Mouse (Mus musculus): Measurements from ENCODE around the gene Adgrf5.

Adgrf5 gene

DNA sequence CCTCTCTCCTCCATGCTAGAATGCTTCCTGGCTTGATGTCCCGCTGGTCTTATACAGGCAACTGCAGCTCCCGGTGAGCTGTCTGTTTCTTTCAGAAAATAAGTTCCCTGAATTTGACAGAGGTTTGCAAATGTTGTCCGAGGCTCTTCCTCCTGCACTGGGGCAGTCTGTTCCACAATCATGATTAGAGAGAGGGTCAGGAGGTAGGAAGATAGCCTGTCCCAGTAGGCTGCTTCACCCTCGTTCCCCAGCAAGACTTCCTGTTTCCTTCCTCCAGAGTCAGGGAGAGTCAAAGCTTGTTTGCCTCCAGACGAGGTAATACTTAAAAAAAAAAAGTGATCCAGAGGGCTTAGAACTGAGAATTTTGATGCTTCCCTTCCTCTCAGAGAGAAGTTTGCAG is 16.3 kb downstream of the Adgrf5 start:
- in situ Hi-C loops (cut with MboI), result no loop called here

DNA sequence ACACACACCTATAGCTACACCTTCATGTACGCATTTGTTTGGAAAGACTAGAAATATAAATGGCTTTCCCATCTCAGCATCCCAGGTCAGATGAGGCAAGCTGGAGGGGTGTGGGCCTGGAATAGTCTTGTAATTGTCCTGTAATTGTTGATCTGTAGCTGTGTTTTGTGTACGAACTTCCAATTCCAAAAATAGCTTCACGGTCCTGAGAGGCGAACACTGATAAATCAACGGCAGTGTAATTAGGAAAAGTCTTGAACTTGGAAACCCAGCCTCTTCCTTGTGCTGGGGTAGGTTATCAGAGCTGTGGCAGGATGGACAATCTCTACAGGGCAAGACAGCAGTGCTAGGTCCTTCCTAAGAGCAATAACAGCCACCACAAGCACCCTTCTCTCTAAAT is 18.5 kb downstream of the Adgrf5 start:
- in situ Hi-C loops (cut with MboI), result no loop called here

DNA sequence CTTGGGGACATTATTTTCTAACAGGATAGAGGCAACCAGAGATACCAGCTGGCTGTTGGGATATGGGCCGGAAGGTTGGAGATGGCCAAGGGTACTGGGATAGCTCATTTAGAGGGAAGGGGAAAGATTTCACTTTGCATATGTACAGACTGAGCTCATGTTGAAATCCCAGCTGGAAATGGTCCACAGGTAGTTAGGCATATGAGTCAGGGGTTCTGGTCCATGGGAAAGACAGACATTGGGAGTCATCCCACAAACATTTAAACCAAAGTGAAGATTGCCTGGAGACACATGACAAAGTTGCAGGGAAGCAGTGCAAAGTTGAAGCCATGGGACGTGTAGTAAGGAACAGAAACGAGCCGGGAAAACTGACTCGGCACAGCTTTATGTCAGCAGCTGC is 26.1 kb downstream of the Adgrf5 start:
- in situ Hi-C loops (cut with MboI), result no loop called here

DNA sequence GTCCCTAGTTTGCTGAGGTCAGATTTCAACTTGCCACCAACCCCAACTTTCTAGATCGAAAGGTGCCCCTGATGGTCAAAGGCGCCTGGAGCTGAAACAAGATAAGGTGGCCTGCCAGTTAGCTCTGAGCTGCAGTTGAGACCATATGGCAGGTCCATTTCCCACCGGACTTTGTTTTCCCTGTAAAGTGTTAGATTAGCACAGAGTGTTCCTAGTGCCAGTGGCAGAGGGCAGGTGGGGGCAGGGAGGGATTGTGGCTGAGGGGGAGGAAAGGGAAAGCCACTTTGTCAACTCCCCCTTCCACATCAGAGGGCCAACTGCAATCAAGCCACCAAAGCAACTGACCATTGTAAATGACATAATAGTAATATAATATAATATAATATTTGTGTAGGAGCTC is 26.9 kb downstream of the Adgrf5 start:
- in situ Hi-C loops (cut with MboI), result no loop called here

DNA sequence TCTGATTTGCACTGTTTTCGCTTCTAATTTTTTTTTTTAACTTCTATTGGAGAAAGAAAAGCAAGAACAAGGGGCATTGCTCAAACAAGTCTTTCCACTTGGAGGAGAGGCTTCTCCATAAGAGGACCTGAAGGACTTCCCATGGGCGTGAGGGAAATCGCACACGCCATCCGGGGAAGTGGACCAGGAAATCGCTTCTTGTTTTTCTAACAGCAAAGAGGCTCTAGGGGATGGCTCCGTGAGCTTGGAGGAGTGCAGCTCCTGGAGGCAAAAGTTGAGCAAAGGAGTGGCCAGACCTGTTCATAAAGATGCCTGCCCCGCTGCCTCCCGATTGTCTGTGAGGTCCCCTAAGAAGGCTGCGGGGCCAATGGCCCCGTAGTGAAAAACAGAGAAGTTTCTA is 29.0 kb downstream of the Adgrf5 start:
- in situ Hi-C loops (cut with MboI), result no loop called here

DNA sequence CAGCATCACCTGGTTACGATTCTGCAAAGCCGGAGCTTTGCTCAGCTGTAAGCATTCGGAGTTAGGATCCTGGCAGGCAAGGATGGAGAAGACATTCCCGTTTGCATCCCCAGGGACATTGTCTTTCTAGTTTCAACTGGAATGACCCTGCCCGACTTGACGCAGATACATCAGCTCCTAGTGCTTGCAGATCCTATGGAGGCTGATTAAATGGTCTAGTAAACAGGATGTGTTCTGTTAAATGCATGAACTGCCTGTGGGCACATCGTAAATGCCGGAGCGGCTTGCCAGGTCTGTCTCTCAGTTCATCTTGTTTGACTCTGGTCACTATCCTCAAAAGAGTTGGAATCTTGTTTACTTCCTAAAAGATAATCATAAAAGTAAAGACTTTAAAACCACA is 31.9 kb downstream of the Adgrf5 start:
- in situ Hi-C loops (cut with MboI), result no loop called here

DNA sequence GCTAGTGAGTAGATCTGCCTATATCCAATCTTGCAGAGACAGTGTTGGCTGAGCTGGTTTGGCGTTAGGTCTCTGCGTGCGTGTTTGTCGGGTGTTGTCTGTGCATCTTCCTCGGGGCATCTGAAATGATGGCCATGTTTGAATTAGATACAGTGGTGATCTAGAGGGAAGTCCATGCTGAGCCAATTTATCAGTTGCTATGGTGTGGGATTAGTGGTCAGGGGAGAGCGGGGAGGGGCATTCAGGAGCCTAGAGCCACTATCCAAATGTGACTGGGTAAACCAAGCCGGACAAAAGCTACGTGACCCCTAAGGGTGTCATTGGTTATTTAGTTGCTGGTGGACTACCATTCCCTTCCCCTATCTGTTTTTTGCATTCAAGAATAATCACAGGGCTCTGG is 33.4 kb downstream of the Adgrf5 start:
- in situ Hi-C loops (cut with MboI), result no loop called here

DNA sequence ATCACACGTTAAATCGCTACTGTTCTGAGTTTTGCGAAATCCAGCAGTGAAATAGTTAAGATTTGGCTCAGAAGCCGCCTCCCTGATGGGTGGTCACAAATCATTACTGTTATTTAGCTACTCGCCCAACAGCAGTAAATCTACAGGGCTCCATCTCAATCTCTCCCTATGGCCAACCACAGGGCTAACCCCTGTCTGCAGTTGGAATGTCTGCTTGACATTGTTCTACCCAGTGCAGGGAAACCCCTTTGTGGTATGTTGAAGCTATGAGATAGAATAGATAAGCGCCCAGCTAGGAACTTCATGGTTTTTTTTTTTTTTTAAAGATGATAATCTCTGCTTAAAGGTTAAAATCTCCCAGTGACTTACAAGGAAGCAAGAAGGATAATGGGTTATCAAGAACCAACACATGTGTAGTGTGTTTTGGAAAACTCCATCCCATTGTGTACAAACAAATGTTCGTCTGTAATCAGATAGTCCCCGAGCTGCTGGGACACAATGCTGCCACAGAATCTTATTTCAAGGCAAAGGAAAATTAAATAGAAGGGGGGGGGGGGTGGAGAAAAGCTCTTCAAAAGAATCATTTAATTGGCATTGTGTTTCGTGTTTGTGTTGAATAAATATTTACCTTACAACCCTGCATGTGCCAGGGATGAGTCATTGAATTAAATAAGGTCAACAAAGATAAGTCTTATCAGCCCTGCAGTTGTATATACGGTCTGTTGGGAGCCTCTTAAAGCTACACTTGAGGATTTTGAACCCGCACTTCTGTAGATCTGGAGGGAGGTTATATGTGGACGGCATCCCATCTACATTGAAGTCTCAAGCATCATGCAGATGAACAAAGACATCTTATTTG is 35.4 kb downstream of the Adgrf5 start:
- in situ Hi-C loops (cut with MboI), result no loop called here

DNA sequence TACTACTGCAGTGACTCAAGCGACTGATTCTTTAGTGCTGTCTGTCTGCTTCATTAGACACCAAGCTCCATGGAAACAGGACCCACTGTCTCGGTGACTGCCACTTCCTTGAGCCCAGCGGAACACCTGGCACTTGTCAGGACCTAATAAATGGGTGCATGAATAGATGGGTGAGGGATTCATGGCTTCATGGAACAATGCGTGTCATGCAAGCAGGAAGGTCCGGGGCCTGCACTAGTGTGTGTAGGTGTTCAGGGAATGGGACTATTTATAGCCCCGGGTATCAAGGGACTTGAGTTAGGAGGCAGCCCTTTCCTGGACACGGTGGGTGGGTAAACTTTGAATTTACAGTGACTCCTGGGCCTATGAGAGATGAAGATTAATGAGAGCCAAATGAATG is 38.4 kb downstream of the Adgrf5 start:
- in situ Hi-C loops (cut with MboI), result no loop called here

DNA sequence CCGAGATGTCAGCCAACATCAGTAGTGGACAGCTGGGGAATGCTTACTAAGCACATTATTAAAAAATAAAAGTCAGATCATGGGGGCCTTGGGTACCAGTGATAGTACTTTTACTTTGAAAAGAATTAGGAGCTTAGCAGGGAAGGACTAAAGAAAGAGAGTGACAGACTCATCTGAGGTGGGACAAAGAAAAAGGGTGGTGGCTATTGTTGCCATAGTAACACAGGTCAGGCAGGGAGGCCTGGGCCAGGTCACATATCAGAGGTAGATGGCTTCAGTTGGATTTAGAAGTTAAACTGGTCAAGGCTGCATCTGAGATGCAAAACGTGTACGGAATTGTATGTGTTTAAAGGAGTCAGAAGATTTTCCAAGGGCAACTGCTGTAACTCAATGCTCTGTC is 38.9 kb downstream of the Adgrf5 start:
- in situ Hi-C loops (cut with MboI), result no loop called here

DNA sequence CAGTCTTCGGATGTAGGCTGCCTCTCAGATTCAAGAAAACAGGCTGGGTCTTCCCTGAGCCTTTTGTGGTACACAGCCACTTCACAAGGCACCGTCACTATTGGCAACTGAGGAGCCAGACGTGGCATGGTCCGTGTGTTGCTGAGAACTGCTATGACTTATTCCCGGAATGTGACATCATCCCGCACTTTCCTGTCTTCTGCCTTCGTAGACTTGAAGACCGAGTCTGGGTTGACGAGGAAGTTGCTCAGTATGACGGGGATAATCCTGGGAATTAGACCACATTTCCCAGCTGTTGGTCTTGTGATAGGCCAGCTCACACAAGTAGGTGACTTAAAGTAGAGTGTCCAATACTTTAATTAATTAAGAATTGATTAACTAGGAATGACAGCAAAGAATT is 40.2 kb downstream of the Adgrf5 start:
- in situ Hi-C loops (cut with MboI), result no loop called here

DNA sequence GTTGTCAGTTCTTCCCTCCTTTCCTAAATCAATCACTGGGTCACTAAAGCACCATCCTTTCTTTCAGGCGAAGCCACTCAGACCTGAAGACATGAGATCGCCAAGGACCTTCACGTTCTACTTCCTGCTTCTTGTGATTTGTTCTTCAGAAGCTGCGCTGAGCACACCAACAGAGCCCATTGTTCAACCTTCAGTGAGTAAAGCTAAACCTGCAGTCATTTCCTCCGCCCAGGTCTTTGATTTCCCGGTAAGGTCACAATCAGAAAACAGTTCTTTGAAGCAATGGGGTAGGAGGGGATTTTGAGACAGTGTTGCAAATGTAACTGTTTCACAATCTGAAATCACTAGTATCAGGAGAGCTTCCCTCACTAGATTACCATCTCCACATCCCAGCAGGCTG is 43.6 kb downstream of the Adgrf5 start:
- in situ Hi-C loops (cut with MboI), result no loop called here

DNA sequence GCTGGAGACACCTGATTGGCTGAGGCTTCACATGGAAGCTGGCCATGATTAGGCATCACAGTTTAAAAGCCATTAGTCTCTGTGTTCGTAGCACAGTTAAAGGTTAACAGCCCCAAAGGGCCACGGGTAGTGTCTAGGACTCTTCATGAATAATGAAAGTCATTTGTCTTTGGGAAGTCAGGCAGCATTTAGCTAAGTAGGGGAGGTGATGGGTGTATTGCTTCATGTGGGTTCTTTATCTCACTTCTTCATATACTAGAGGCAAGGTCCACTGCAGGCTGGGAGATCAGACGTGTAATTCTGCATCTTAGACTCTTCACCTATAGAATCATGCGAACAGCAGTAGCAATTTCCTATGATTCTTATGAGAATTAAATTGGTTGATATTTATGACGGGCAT is 44.2 kb downstream of the Adgrf5 start:
- in situ Hi-C loops (cut with MboI), result no loop called here

DNA sequence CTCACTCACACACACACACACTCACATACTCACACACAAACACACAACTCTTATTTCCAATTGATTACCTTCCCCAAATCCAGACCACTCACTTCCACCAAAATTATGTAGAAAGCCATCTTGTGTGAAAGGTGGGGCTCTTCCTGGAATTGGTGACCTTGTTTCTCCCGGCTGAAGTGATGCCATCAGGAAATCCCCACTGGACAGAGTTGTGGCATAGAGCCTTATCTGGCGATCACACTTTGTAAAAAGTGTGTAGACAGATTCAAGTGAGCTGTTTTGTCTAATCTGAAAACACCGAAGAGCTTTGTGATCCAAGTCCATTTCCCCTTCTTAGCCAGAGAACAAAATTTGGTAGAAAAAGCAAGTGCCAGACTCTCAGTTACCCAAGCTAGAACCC is 46.1 kb downstream of the Adgrf5 start:
- in situ Hi-C loops (cut with MboI), result no loop called here

DNA sequence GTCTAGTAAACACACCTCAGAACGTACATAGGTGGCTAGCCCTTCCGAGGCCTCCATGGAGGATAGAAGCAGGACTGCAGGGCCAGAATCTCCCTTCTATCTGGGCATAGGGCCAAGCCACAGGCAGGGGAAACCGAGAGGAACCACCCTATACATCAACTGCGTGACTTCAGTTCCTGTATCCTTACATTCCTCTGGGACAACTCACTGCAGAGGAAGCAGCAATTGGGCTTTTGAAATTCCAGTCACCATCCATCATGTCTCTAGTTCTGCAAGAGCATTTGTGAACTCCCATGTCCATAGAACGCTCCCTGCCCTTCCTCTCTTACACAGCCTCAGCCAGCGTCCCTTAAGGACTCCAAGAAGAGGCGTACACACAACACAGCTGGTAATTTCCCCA is 47.3 kb downstream of the Adgrf5 start:
- in situ Hi-C loops (cut with MboI), result no loop called here

DNA sequence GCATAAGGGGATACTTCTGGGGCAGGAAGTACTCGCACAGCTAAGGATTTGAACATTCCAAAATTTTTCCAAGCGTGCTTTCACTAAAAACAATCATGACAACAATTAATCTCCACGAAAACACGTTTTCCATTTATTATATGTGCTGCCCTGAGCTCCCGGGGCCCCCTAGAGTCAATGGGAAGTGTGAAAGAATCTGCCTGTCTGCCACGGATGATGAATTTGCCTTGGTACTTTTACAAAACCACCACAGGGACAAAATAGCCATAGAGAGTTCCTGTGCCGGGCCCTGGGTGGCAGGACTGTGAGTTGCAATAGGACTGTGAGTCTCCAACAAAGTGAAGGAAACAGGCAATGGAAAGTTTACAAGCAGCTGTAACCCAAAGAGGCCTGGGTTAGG is 52.9 kb downstream of the Adgrf5 start:
- in situ Hi-C loops (cut with MboI), result no loop called here

DNA sequence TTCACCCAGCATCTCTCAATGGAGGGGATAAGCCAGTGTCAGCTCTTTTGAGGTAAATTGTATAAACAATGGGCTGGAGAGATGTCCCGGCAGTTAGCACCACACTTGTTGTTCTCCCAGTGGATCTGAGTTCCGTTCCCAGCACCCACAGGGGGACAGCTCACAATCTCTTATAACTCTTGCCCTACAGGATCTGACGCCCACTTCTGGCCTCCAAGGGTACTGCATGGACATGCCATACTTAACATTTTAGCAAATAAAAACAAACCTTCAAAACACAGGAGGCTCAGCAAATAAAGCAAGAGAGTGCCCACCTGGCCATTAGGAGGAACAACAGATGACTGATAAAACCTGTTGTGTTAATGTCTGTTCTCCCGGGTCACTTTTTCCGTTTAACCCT is 59.0 kb downstream of the Adgrf5 start:
- in situ Hi-C loops (cut with MboI), result no loop called here

DNA sequence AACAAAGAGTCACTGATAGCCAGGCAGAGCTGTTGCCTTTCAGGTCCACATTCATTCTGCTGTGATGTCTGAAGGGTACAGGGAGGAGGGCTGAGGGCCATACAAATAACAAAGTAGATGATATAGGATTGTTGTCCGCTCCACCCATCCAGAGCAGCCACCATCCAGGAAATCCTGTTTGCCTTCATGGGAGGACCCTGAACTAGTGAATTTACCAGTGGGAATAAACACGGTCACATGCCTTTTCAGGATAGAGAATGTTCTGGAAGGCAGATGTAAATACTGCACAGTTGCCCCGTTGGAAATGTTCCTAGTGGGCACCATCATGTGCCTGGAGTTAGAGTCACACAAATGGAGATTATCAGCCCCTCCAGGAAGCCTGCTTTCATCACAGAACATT is 60.1 kb downstream of the Adgrf5 start:
- in situ Hi-C loops (cut with MboI), result no loop called here

DNA sequence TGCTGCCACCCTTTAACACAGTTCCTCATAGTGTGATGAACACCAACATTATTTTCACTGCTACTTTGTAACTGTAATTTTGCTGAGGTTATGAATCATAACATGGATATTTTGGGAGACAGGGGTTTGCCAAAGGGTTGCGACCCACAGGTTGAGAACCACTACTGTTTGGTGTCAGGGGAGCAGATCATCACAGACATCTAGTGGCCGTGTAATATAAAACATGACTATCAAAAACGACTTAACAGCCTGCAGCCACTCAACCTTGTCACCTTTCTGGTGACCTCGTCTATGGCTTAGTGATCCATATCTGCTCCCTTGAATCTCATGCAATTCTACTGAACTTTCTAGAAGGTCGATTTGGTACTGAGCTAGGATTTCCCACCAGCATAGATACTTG is 63.7 kb downstream of the Adgrf5 start:
- in situ Hi-C loops (cut with MboI), result no loop called here

DNA sequence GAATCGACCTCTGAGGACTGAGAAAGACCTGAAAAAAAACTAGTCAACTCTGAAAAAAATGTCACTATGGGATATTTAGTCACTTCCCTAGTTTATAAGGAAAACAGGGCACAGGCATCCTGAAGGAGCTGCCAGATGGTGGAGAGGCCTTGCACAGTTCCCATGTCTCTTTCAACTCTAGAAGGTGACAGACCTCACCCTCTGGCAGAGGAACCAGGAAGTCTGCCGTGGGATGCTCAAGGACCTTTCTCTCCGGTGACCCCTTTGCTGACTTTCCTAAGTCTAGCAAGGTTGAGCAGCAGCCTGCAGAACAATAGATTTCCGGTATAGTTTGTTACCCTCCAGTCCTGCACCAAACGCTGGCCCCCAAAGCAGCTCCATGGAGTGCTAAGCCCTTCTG is 71.4 kb downstream of the Adgrf5 start:
- in situ Hi-C loops (cut with MboI), result no loop called here

DNA sequence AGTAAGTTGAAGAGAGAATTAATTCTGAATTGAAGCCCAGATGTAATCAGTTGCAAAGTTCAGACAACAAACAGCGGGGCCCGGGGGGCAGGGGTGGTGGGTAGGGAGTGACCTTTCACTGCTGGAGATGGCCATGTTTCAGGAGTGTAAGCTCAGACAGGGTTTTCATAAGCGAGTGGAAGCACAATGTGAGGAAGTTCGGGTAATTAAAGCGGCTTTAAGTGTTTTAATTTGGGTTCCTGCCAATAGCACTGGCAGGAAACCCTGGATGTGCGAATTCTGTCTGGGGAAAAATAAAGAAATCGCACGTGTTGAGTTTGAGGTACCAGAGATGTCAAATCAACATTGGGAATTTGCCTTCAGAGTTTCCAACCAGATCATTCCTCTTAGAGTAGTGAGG is 74.2 kb downstream of the Adgrf5 start:
- in situ Hi-C loops (cut with MboI), result no loop called here

DNA sequence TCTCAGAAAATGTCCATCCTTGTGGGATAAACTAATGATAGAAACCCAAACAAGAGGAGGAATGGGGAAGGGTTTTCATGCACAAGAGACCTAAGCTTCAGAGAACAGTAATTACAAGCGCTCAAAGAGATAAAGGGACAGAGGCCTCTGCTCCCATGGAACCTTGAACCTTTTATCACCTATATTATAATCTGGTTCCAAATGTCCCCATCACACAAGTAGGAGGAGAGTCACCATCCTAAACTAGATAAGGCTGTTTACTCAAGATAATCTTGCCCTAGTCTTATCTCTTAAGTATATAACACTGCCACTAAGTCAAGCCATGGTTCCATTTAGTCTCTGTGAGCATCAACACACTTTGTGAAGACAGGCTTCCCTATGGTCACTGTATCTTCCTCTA is 91.0 kb downstream of the Adgrf5 start:
- in situ Hi-C loops (cut with MboI), result loop anchor here (10.0 to 25.0 kb wide), 2 partner anchors 186 to 439 kb away; partner anchors contain the start of gene Tnfrsf21

DNA sequence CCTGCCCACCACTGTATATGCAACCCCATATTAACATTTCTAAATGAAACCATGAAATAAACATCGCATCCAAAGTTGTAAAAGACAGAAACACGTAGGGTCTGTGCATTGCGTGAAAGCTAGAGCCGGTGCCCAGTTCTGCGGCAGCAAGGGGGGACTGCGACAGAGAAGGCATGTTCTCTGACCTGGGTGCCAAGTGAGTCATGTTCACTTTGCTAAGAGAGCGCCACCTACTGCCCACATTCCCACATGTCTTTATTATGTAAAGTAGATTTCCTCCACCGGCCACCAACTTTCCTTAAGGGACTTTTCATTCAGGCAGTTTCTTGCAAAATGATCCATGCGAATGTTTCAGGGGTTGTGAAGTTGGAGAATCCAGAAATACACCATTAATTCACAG is 98.3 kb downstream of the Adgrf5 start:
- in situ Hi-C loops (cut with MboI), result loop anchor here (10.0 to 25.0 kb wide), 2 partner anchors 194 to 446 kb away; partner anchors contain the start of gene Tnfrsf21

DNA sequence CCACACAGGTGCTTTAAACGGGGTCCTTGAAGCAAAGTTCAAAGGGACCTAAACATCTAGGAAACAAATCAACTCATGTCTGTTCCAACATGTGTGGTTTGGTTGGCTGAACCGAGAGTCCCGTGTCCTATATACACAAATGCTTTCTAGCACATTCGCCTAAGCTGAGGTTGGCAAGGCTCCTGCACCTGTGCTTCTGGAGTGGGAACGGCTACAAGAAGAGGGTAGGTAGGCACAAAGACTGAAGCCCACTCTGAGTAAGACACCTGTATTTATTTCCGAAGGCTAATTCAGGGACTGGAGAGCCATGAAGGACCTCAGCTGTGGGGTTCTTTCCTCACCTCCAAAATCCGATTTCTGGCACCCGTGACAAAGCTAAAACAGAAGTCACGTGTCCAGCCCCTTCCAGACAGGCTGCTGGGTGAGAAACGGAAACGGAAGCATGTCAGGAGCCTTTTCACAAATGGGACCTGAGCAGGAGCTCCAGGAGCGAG is 99.5 kb downstream of the Adgrf5 start:
- in situ Hi-C loops (cut with MboI), result loop anchor here (10.0 to 25.0 kb wide), 2 partner anchors 195 to 447 kb away; partner anchors contain the start of gene Tnfrsf21

All from mature B cell (primary cell).